Mouse (Mus musculus) left cerebral cortex, adult 8-10 months (tissue): ENCODE measurements around the gene Ankrd22. TPM values are rescaled to one million over a fixed set of nuclear protein-coding genes. Genes with fewer than 3 reads are reported as not detected.
"Not testable (repeated sequence)": the region's sequence is repeated elsewhere in the genome, so short reads cannot be mapped to it uniquely, and the experiment has no call there.

Experiments used
- DNase-seq, 2 experiments: peaks; one replicate each; pipeline ENCODE4 v3.0.0; 2022; ENCODE audit warnings: low spot score in 2 of 2
- total RNA-seq, 4 experiments: library from RNA; stranded (reverse); gene quantifications; 2 replicates each; pipeline ENCODE4 v1.2.4; 2022

Ankrd22 gene
- total RNA-seq: under 1 TPM in 3 of 4 experiments, not detected in 1; 0.30 to 0.65 (median 0.36) TPM

- no peak for DNase-seq
These were observed at the start of gene Ankrd22 for GRCm38 (mm10) chr19:34165891-34166290. TSS of gene Ankrd22 (minus strand) at chr19:34166053.

- DNase-seq: no peak
These were observed 48.3 kb upstream of the Ankrd22 start for GRCm38 (mm10) chr19:34214136-34214535.

- DNase-seq: no peak
These were observed 47.4 kb upstream of the Ankrd22 start for GRCm38 (mm10) chr19:34213251-34213645.

GRCm38 (mm10) chr19:34212489-34213250, 46.8 kb upstream of the Ankrd22 start:
- no peak for DNase-seq

GRCm38 (mm10) chr19:34210841-34211240, 45.0 kb upstream of the Ankrd22 start:
- DNase-seq: no peak

- DNase-seq: no peak
These were observed 44.2 kb upstream of the Ankrd22 start for GRCm38 (mm10) chr19:34209930-34210581.

- DNase-seq: no peak
These were observed 43.2 kb upstream of the Ankrd22 start for GRCm38 (mm10) chr19:34209031-34209430.

GRCm38 (mm10) chr19:34206760-34207440, 41.0 kb upstream of the Ankrd22 start:
- no peak for DNase-seq

GRCm38 (mm10) chr19:34206128-34206527, 40.3 kb upstream of the Ankrd22 start:
- not testable (repeated sequence) for DNase-seq

GRCm38 (mm10) chr19:34202668-34203067, 36.8 kb upstream of the Ankrd22 start:
- no peak for DNase-seq

GRCm38 (mm10) chr19:34199488-34199887, 33.6 kb upstream of the Ankrd22 start:
- no peak for DNase-seq

- no peak for DNase-seq
These were observed 33.0 kb upstream of the Ankrd22 start for GRCm38 (mm10) chr19:34198901-34199300.

GRCm38 (mm10) chr19:34198066-34198465, 32.2 kb upstream of the Ankrd22 start:
- no peak for DNase-seq

- no peak for DNase-seq
These were observed 29.2 kb upstream of the Ankrd22 start for GRCm38 (mm10) chr19:34195031-34195430.

- DNase-seq: no peak
These were observed 28.4 kb upstream of the Ankrd22 start for GRCm38 (mm10) chr19:34194132-34194745.

GRCm38 (mm10) chr19:34193683-34194082, 27.8 kb upstream of the Ankrd22 start:
- no peak for DNase-seq

- no peak for DNase-seq
These were observed 27.3 kb upstream of the Ankrd22 start for GRCm38 (mm10) chr19:34193149-34193548.

GRCm38 (mm10) chr19:34192008-34192963, 26.4 kb upstream of the Ankrd22 start, which contains the start of gene Stambpl1:
TSS of gene Stambpl1 (plus strand) at chr19:34192229.
- peak; percentile 62 to 73 for DNase-seq

GRCm38 (mm10) chr19:34191645-34192007, 25.8 kb upstream of the Ankrd22 start:
- DNase-seq: no peak

GRCm38 (mm10) chr19:34186845-34187244, 21.0 kb upstream of the Ankrd22 start:
- DNase-seq: no peak

GRCm38 (mm10) chr19:34182490-34182889, 16.6 kb upstream of the Ankrd22 start:
- DNase-seq: no peak
